Mouse (Mus musculus) midbrain, embryonic 10.5 days (tissue): Measurements from ENCODE around the gene 4930544G11Rik. TPM values are rescaled to one million over a fixed set of nuclear protein-coding genes. Genes with fewer than 3 reads are reported as not detected.
A peak's percentile ranks its signal among the peaks of the same experiment; 100 is the strongest.

Experiments used
- DNase-seq: peaks from one replicate; pipeline ENCODE4 v3.0.0-alpha.2; 2017; ENCODE audit warnings: low spot score
- H3K27ac ChIP-seq: fragments of 300-500 bp; sonication (generic); replicated peaks from 2 replicates; pipeline ENCODE4 v1.5.1; 2016; ENCODE audit warnings: mild to moderate bottlenecking
- H3K27me3 ChIP-seq: fragments of 300-500 bp; sonication (generic); 2 replicates; pipeline ENCODE4 v1.6.1; 2016; ENCODE audit warnings: low read depth, mild to moderate bottlenecking; ENCODE audit not compliant: poor library complexity, severe bottlenecking
- H3K36me3 ChIP-seq: fragments of 300-500 bp; sonication (generic); 2 replicates; pipeline ENCODE4 v1.6.1; 2016; ENCODE audit warnings: mild to moderate bottlenecking, moderate library complexity
- H3K4me1 ChIP-seq: fragments of 300-500 bp; sonication (generic); 2 replicates; pipeline ENCODE4 v1.6.1; 2016
- H3K4me3 ChIP-seq: fragments of 300-500 bp; sonication (generic); 2 replicates; pipeline ENCODE4 v1.5.1; 2016; ENCODE audit warnings: mild to moderate bottlenecking, moderate library complexity
- H3K9me3 ChIP-seq: fragments of 300-500 bp; sonication (generic); replicated peaks from 2 replicates; pipeline ENCODE4 v1.6.1; 2016; ENCODE audit warnings: mild to moderate bottlenecking
- WGBS: fragments of 180-500 bp; shearing (Covaris S2); methylation state at CpG from one replicate; pipeline ENCODE4 v1.1.7; 2016; 5-methylcytosine and 5-hydroxymethylcytosine counted together
- polyA plus RNA-seq: library from polyadenylated mRNA; unstranded; fragments of >200 nt; fragmentation: Nextera tagmentation; extraction: Ambion mirVana; gene quantifications from 2 replicates; pipeline ENCODE4 v1.2.1, GENCODE M21; 2016

The 4930544G11Rik gene
- not detected in 2 replicates for polyA plus RNA-seq

DNA sequence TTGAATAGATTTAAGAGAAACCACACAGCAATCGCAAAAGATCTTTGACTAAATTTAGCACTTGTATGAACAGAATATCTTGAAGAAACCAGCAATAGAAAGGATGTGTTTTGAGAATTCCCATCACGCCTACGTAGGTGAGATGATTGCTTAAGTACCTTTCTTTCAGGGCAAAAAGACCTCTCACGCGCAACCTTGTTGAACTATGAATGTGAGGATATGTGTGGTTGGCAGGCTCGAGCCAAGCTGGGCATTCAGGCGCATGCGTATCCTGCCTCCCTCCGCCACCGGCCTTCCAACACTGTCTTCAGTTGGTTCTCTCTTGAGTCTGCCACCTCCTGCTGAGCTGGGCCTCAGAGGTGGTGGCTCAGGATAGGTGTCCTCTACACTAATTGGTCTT, at the start of gene 4930544G11Rik:
TSS of gene 4930544G11Rik (plus strand) at position 301 of the 400 bp plus-strand sequence.
- Histone ChIP-seq H3K27me3 (no peaks in the 10 kb centered on the region), H3K36me3 (no peaks in the 10 kb centered on the region), H3K27ac (no peak within 1 kb of the TSS), H3K9me3 (peaks cover 3% of the 10 kb centered on the region; the same call in 1 of the 2 replicates), H3K4me1 (peaks cover 4% of the 10 kb centered on the region; the same call in 1 of the 2 replicates), H3K4me3 (no peak within 1 kb of the TSS)
- no peak for DNase-seq
- 98% methylated on average over 10 of the region's 10 CpGs for WGBS

DNA sequence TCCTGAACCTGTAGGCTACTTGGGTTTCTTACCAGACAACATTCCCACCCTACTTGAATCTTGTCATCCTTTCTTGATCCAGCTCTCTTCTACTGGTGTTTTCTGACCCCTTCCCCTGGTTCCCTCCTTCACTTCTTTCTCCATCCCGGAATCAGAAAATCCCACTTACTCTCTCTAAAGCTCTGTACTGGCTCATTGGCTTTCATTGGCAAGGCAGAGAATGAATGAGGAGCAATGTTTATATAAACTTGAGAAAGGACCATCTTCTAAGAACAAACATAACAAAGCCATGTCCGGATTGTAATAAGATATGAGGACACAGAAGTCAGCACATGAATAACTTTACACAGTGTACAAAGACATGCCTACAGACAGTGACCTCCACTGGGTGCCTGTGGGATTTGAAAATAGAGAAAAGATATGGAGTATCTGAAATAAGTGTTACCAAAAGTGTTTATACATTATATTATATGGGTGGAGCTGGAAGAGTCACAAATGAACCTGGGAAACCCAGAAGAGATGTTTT, 45.7 kb upstream of the 4930544G11Rik start:
- H3K27ac ChIP-seq = no peak overlapping the region
- H3K9me3 ChIP-seq = no peaks in the 10 kb centered on the region
- peaks cover 51% of the 10 kb centered on the region for H3K36me3 ChIP-seq
- WGBS = 91% methylated on average over 2 of the region's 2 CpGs
- H3K4me3 ChIP-seq = no peak overlapping the region
- H3K27me3 ChIP-seq = no peaks in the 10 kb centered on the region
- no peaks in the 10 kb centered on the region for H3K4me1 ChIP-seq
- DNase-seq = no peak

DNA sequence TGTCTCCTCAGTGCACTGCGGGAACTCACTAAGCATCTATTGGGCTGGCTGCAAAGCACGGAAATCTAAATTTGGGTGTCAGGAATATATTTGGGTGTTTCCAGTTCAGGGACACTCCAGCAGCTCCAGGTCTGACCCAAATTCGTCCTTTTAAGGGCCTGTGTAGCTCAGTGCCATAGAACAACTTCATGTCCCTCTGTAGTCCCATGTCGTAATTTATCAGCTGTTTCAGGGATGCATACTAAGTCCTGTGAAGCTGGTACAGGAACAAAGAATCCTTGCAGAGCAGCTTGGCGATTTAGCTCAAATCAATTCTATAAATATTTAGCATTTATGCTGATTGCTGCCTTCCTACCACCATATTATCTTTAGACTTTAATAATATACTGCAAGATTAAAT, 37.0 kb upstream of the 4930544G11Rik start:
- Histone ChIP-seq H3K9me3 (no peaks in the 10 kb centered on the region), H3K36me3 (0 out of 2 replicates have a peak, but pooled peaks cover 11% of the 10 kb centered on the region), H3K4me1 (no peaks in the 10 kb centered on the region), H3K27me3 (no peaks in the 10 kb centered on the region), H3K27ac (no peak overlapping the region), H3K4me3 (no peak overlapping the region)
- no peak for DNase-seq
- WGBS = 89% methylated on average over 5 of the region's 5 CpGs

DNA sequence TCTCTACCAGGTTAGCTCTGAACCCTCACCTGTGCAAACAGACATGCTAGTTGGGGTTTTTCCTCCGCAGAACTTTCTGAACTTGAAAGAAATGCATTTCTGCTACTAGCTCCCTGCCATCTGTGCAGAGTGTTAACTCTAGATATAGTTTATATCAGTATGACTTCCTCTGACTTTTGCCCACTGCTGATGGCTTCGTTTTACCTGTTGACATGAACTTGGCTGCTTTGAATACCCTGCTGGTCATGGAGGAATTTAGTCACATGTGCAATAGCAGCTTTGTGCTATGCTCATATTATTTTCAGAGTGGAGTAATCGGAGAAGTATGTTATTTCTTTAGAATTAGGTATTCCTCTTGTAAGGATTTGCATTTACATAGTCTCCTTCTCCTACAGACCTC, 30.7 kb upstream of the 4930544G11Rik start:
- Histone ChIP-seq H3K27me3 (no peaks in the 10 kb centered on the region), H3K4me1 (no peaks in the 10 kb centered on the region), H3K27ac (no peak overlapping the region), H3K36me3 (no peaks in the 10 kb centered on the region), H3K4me3 (no peak overlapping the region), H3K9me3 (no peaks in the 10 kb centered on the region)
- WGBS = 88% methylated on average over 3 of the region's 3 CpGs
- DNase-seq = no peak

DNA sequence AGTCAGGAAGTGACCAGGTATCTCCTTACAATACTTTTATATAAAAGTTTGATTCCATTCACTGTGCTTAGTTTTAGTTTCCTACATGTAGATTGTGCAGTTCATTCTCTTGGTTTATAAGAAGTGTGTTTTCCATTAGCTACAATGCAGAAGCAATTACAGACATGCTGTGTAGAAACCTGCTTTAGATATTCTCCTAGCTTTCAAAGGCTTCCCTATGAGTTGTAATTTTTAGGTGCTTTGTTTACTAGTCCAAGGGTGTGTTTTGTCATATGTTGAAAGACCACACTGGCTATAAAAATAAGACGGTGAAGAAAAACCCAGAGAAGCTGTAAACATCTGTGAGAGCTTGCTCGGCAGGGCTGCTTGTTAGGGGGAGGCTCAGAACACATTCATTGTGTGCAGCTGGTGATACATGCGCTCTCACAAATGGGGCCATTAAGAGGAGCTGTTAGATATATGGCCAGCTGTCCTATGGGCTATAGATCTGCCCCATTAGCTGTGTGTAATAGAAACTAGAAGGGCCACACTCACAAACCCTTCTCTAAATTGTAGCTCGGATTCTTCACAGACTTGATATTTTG, 28.8 kb upstream of the 4930544G11Rik start:
- 82% methylated on average over 4 of the region's 4 CpGs for WGBS
- Histone ChIP-seq H3K27ac (no peak overlapping the region), H3K27me3 (no peaks in the 10 kb centered on the region), H3K9me3 (no peaks in the 10 kb centered on the region), H3K4me3 (no peak overlapping the region), H3K36me3 (no peaks in the 10 kb centered on the region), H3K4me1 (no peaks in the 10 kb centered on the region)
- DNase-seq = no peak

GRCm38 (mm10) chr6:65925737-65926333, 26.6 kb upstream of the 4930544G11Rik start:
- DNase-seq = no peak
- Histone ChIP-seq H3K27ac (no peak overlapping the region), H3K36me3 (0 out of 2 replicates have a peak, but pooled peaks cover 4% of the 10 kb centered on the region), H3K9me3 (no peaks in the 10 kb centered on the region), H3K4me1 (no peaks in the 10 kb centered on the region), H3K4me3 (no peak overlapping the region), H3K27me3 (no peaks in the 10 kb centered on the region)
- 86% methylated on average over 3 of the region's 3 CpGs for WGBS

DNA sequence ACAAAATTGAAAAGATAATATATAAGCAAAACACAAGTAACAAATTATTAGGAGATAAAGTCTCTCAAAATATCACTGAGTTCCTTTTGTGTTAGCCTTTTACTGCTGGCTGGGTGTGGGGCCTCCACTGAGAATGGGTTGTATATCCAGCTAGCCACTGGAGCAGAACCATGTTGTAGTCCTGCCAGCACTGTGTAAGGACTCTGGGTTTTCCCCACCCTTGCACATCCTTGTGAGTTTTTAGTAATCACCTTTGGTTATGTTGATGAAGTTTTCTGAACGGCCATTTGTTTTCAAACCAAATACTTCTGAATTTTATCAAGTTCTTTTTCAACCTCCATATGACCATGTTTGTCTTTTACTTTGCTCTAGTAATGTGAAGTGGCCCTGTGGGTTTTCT, 21.9 kb upstream of the 4930544G11Rik start:
- no peak for DNase-seq
- Histone ChIP-seq H3K4me1 (peaks cover 19% of the 10 kb centered on the region), H3K27ac (no peak overlapping the region), H3K9me3 (no peaks in the 10 kb centered on the region), H3K36me3 (peaks cover 12% of the 10 kb centered on the region), H3K4me3 (no peak overlapping the region), H3K27me3 (no peaks in the 10 kb centered on the region)
- WGBS = 84% methylated on average over 1 of the region's 1 CpGs

DNA sequence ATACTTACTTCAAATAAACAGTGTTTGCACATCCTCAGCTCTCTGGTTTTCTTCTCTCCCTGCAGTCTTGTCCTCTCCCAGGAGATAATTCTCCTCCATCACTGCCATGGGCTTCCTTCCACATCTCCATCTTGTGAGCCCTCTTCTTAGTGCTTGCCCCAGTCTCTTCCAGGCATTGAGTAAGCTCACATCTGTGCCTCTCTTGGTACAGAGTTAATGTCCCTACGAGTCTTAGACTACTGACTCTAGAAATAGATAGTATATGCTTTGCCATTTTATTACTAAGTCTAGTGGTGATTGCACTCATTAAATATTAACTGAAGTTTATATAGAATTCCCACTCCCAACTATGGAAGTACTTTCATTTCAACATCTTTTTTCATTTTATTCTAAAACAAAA, 19.6 kb upstream of the 4930544G11Rik start:
- no peaks in the 10 kb centered on the region for H3K9me3 ChIP-seq
- no peak overlapping the region for H3K4me3 ChIP-seq
- H3K27ac ChIP-seq = peak overlapping the region; percentile 68; the same call in 1 of the 2 replicates
- H3K27me3 ChIP-seq = no peaks in the 10 kb centered on the region
- peaks cover 19% of the 10 kb centered on the region for H3K4me1 ChIP-seq
- peaks cover 23% of the 10 kb centered on the region for H3K36me3 ChIP-seq
- 26% methylated on average over 1 of the region's 1 CpGs for WGBS
- DNase-seq = no peak

GRCm38 (mm10) chr6:65933177-65933576, 19.2 kb upstream of the 4930544G11Rik start:
- H3K27ac ChIP-seq = peak overlapping the region; percentile 68; the same call in 1 of the 2 replicates

DNA sequence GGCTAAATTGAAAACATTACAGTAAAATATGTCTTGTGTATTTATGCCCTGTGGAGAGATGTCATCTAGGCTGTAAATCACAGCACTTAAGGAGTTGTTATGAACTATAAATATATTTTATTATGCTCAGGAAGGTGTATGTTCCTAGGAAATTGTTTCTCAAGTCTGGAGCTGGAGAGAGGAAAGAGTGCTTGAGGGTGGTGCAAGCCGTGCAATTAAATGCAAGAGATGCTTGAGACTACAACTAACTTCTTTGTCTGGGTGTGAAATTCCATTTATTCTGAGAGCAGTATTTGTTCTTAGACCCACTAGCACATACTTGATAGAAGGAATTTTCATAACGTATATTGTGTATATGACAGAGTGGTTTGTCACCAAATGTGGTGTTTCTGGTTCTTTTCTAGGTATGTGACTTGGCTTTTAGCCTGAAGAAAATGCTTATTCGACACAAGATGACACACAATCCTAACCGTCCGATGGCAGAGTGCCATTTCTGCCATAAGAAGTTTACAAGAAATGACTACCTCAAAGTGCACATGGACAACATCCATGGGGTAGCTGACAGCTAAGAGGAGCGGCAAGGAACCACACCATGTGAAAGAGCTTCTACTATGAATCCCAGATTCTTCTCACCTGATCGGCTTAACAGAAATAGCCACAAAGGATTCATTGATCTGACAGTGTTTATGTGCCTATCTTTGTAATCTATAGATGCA, 16.7 kb upstream of the 4930544G11Rik start:
- Histone ChIP-seq H3K9me3 (no peaks in the 10 kb centered on the region), H3K27me3 (no peaks in the 10 kb centered on the region), H3K4me3 (no peak overlapping the region), H3K4me1 (peaks cover 19% of the 10 kb centered on the region), H3K27ac (no peak overlapping the region), H3K36me3 (peaks cover 19% of the 10 kb centered on the region)
- WGBS = 96% methylated on average over 7 of the region's 7 CpGs
- DNase-seq = no peak

More at GRCm38 (mm10) chr6:65933177-65933576, 19.2 kb upstream of the 4930544G11Rik start:
- no peak overlapping the region for H3K4me3 ChIP-seq
- DNase-seq = peak; percentile 21
- peaks cover 23% of the 10 kb centered on the region for H3K36me3 ChIP-seq
- no peaks in the 10 kb centered on the region for H3K9me3 ChIP-seq
- H3K27me3 ChIP-seq = no peaks in the 10 kb centered on the region
- WGBS = 16% methylated on average over 4 of the region's 4 CpGs
- H3K4me1 ChIP-seq = peaks cover 19% of the 10 kb centered on the region

- WGBS = 75% methylated on average over 6 of the region's 6 CpGs
- DNase-seq = no peak
- Histone ChIP-seq H3K4me3 (no peak overlapping the region), H3K9me3 (peaks cover 3% of the 10 kb centered on the region; the same call in 1 of the 2 replicates), H3K27ac (0 out of 2 replicates have a peak overlapping the region, but pooled peaks have one; percentile 42), H3K36me3 (no peaks in the 10 kb centered on the region), H3K27me3 (no peaks in the 10 kb centered on the region), H3K4me1 (peaks cover 4% of the 10 kb centered on the region; the same call in 1 of the 2 replicates)
Measured at GRCm38 (mm10) chr6:65950492-65950891, 1.9 kb upstream of the 4930544G11Rik start.

- Histone ChIP-seq H3K27me3 (no peaks in the 10 kb centered on the region), H3K27ac (peak overlapping the region; percentile 39), H3K9me3 (no peaks in the 10 kb centered on the region), H3K4me3 (no peak overlapping the region), H3K4me1 (peaks cover 15% of the 10 kb centered on the region), H3K36me3 (no peaks in the 10 kb centered on the region)
- WGBS = 55% methylated on average over 6 of the region's 6 CpGs
- no peak for DNase-seq
Measured at GRCm38 (mm10) chr6:65969386-65970111, 17.1 kb downstream of the 4930544G11Rik start.
